Mouse (Mus musculus) neutrophil, adult 5-6 weeks (primary cell): ENCODE results near the gene Gpatch8. TPM values are rescaled to one million over a fixed set of nuclear protein-coding genes. Genes with fewer than 3 reads are reported as not detected.
"Not testable (repeated sequence)": the region's sequence is repeated elsewhere in the genome, so short reads cannot be mapped to it uniquely, and the experiment has no call there.

Source experiments
- ATAC-seq: fragments of 151-379, 151-347 bp; 2 replicates; pipeline ENCODE4 v1.8.0; 2017; ENCODE audit warnings: mild to moderate bottlenecking, moderate TSS enrichment; ENCODE audit not compliant: insufficient number of reproducible peaks, poor library complexity, low FRiP score, severe bottlenecking; ENCODE audit errors: extremely low read depth
- total RNA-seq: library from RNA; stranded (forward); fragments of 200-1000 nt; gene quantifications from 2 replicates; pipeline ENCODE4 v1.2.3, GENCODE M21; 2017

Gpatch8 gene
- total RNA-seq, 1 experiment from 2014 or later: 56.9 TPM

DNA sequence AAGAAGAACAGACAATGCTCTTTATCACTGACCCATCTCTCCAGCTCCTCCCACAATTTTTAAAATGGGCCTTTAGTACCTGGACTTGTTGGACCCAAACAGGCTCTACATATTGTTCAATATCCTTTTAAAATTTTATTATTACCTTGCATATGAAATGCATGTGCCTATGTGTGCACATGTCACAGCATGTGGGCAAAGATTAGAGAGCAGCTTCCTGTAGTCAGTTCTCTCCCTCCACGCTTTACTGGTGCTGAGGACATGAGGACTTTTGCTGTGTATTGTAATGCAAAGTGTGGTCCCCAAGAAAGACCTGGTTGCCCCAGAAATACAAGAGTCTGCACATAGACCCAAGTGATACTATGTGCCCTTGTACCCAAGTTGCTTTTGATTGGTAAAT is 18.8 kb upstream of the Gpatch8 start:
- ATAC-seq: no peak

DNA sequence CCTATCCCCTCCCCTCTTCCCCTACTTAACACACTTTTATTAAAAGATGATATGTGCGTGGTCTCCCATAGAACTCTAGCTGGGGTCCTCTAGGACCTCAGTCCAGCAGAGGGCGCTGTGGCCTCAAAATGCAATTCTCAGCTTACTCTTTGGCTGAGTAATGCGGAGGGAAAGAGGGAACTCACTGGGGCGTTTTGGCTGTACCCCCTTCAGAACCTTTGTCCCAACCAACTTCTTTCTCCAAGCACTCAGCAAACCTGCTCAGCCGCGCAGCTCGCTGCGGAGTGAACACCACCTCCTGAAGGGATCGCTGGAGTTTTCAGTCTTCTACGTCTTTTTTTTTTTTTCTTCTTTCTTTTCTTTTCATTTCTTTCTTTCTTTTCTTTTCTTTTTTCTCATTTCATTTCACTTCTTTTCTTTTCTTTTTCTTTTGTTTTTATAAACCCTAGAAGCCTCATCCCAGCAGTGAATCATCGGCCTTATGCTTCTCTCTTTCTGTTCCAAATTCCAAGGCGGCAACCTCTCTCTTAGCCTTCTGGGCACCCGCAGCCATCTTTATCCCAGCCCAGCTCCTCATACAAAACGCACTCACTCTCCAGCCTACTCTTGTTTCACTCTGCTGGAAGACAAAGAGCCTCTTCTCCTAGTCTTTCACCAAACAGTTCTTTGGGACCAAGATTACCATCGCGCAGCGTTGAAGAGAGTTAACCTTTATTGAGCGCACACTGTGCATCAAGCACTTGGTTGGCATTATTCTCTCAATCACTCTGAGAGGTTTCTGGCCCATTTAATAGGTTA is 16.9 kb upstream of the Gpatch8 start:
- peak; percentile 70; the same call in 1 of the 2 replicates for ATAC-seq

DNA sequence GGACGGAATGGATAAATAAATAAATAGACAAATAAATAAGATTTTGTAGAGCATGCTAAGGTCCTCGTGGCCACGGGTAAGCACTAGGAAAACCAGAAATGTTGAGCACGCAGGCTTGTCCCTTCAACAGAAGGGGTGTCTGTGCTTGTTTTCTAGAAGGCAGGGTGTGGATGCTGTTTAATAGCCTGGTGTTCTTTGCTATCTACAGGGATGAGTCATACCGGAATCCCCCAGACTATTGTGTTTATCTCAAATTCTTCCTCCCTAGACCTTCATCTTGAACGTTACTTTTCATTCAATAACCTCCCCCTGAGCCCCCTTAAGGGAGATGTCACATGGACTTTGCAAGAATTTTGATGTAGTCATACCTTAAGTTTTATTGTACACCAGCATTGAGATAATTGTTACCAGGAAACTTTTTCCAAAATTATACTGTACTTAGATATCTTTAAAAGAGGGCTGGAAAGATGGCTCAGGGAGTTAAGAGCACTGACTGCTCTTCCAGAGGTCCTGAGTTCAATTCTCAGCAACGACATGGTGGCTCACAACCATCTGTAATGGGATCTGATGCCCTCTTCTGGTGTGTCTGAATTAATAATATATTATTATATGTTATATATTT is 12.7 kb upstream of the Gpatch8 start:
- no peak for ATAC-seq

GRCm38 (mm10) chr11:102568191-102568590 is 12.0 kb upstream of the Gpatch8 start:
- no peak for ATAC-seq

- no peak for ATAC-seq
Measured at GRCm38 (mm10) chr11:102567723-102568122, 11.5 kb upstream of the Gpatch8 start.

DNA sequence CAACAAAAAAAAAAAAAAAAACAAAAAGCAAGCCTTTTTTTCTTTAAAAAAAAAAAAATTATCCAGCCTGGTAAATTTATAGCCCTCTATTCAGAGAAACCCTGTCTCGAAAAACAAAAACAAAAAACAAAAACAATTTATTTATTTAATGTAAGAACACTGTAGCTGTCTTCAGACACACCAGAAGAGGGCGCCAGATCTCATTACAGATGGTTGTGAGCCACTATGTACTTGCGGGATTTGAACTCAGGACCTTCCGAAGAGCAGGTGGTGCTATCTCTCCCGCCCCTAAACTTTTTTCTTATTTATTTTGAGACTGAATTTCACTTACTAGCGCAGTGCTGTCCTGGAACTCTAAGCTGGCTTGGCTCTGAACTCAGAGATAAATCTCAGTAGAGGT is 11.0 kb upstream of the Gpatch8 start:
- ATAC-seq: no peak

DNA sequence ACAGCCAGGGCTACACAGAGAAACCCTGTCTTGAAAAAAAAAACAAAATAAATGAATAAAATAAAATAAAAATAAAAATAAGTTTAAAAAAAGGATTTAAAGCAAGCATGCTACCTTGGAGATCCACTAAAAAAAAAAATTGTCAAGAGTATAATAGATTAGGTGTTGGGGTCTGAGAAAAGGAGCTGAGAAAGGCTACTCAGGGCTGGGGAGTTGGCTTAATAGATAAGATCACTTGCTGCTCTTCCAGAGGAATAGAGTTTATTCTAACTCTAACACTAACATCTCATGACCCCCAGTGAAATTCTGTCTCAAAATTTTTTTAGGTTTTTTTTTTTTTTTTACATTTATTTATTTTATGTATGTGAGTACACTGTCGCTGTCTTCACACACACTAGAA is 10.1 kb upstream of the Gpatch8 start:
- ATAC-seq: no peak

- ATAC-seq: no peak
Measured at GRCm38 (mm10) chr11:102565741-102566140, 9.5 kb upstream of the Gpatch8 start.

DNA sequence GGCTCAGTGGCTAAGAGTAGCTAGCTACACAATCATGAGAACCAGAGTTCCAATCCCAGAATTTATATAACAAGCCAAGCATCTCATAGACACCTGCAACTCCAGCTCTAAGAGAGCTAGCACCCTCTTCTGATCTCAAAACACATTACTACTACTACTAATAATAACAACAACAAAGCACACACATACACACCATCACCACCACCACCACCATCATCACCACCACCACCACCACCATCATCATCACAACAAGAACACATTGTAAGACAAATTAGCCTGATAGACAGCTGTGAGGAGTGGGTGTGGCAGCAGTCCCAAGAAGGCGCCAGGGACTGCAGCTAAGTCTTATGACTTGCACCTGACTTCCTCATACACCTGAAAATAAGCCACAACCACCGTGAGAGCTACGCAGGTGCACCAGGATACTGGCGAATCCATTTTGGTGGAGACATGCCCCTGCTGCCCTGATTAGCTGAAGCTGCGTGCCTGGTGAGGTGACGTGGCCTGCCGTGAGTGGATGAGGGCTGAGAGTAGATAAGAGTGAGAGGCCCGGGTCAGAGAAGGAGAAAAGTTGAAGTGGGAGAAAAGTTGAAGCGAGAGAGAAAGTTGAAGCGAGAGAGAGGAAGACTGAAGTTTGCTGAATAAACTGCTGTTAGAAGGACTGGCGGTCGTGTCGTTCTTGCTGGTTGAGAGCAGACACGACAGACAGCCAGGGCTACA is 8.9 kb upstream of the Gpatch8 start:
- ATAC-seq: not testable (repeated sequence)

DNA sequence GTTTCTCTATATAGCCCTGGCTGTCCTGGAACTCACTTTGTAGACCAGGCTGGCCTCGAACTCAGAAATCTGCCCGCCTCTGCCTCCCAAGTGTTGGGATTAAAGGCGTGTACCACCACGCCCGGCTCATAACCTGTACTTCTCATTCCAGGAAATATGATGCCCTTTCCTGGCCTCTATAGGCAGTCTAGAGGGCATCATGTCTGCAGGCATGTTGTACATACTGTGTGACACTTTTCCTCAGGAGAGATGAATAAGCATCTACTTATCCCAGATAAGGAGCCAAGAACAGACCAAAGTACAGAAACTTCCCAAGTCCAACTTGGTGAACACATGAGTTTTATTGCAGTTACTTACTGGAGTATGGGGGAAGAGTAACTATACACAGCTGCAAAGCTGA is 2.5 kb upstream of the Gpatch8 start:
- ATAC-seq: no peak

GRCm38 (mm10) chr11:102557386-102557785 is 1.2 kb upstream of the Gpatch8 start:
- ATAC-seq: no peak

DNA sequence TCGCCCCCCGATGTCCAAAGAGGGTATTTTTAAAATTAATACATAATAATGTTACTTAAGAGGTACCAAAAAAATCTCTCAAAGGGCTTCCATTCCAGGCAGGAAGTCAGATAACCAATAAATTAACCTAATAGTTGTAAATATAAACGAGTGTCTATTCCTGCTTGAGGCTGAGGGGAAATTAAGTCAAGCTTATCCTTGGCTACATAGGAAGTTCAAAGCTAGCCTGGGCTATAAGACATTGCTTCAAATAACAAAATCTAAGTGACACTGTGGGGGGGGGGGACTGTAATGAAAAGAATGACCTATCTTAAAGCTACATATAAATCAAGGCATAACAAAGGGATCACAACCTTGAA is 503 bp upstream of the Gpatch8 start:
- no peak for ATAC-seq

GRCm38 (mm10) chr11:102555400-102556030 is 677 bp downstream of the Gpatch8 start:
- ATAC-seq: no peak

- no peak for ATAC-seq
Measured at GRCm38 (mm10) chr11:102552051-102552450, 4.1 kb downstream of the Gpatch8 start.

- no peak for ATAC-seq
Measured at GRCm38 (mm10) chr11:102551176-102551575, 5.0 kb downstream of the Gpatch8 start.

- no peak for ATAC-seq
Measured at GRCm38 (mm10) chr11:102541471-102541870, 14.7 kb downstream of the Gpatch8 start.

DNA sequence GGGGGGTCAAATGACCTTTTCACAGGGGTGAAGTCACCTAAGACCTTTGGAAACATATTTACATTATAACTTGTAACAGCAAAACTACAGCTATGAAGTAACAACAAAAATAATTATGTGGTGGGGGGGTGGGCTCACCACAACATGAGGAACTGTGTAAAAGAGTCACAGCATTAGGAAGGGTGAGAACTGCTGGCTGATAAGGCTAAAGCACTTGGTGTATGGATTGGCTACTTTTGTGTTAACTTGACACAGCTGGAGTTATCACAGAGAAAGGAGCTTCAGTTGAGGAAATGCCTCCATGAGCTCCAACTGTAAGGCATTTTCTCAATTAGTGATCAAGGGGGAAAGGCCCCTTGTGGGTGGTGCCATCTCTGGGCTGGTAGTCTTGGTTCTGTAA is 15.9 kb downstream of the Gpatch8 start:
- not testable (repeated sequence) for ATAC-seq

DNA sequence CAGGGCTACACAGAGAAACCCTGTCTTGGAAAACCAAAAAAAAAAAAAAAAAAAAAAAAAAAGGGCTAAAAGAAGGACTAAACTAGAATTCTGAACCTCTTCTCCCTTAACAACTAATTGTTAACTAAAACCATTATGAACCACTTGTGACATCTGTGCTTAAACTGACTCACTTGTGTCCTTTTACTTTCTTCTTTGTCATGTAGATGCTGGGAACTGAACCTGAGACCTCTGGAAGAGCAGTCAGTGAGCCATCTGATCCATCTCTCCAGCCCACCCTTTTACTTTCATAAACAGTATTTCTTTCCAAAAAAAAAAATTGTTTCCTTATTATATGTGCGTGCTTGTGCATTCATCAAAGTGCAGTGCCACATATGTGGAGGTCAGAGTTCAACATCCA is 16.5 kb downstream of the Gpatch8 start:
- no peak for ATAC-seq

DNA sequence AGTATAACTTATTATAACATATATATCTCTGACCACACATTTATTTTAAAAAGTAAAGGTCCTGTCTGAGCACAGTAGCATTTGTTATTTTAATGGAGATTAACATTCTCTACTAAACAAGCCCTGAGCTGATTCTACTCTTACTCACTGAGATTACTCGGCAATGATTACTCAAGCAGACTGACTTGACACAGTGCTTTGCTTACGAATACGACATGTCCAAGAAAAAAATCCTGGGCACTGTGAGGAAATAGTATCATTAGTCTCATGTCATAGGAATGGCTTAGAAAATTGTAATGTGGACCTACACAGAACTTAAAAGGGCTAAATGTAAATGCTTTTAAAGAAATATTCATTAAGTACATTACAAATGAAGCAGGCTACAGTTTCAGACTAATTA is 20.0 kb downstream of the Gpatch8 start:
- ATAC-seq: no peak

GRCm38 (mm10) chr11:102534078-102534477 is 22.1 kb downstream of the Gpatch8 start:
- ATAC-seq: no peak
